Mouse (Mus musculus): ENCODE results near the gene Sec22c. TPM values are rescaled to one million over a fixed set of nuclear protein-coding genes. Genes with fewer than 3 reads are reported as not detected.

The Sec22c gene
- 10 to 100 TPM; 28.1 to 36.0 TPM for total RNA-seq (2023)

GRCm38 (mm10) chr9:121704646-121705625, at the start of gene Sec22c:
Gene Sec22c (minus strand): TSS chr9:121705490.

GRCm38 (mm10) chr9:121718792-121719318, 13.6 kb upstream of the Sec22c start, which contains the start of gene Nktr:
Gene Nktr (plus strand): TSS chr9:121719169.

GRCm38 (mm10) chr9:121709898-121710583, 4.8 kb upstream of the Sec22c start, which contains the start of gene Ss18l2:
Gene Ss18l2 (plus strand): TSS chr9:121710329.

GRCm38 (mm10) chr9:121642401-121643181, 62.7 kb downstream of the Sec22c start, which contains the start of gene Vipr1:
Gene Vipr1 (plus strand): TSS chr9:121642716.

GRCm38 (mm10) chr9:121642001-121642400, 63.3 kb downstream of the Sec22c start, which contains the start of gene Lyzl4:
Gene Lyzl4 (minus strand): TSS chr9:121642096.

Other genes with a start within 250 kb of the Sec22c start
- gene Cck, start 209.8 kb downstream of the Sec22c start, total RNA-seq (2023) = not detected
- not detected for gene Lyzl4, start 63.4 kb downstream of the Sec22c start, total RNA-seq (2023)
- gene Vipr1, start 62.8 kb downstream of the Sec22c start, total RNA-seq (2023) = 1 to 10 TPM in 1 of 2 experiments, under 1 TPM in 1; 0.33 to 1.7 TPM
- 10 to 100 TPM; 16.4 to 21.6 TPM for gene Ss18l2, start 4.8 kb upstream of the Sec22c start, total RNA-seq (2023)
- 100 to 1,000 TPM; 174 to 197 TPM for gene Nktr, start 13.7 kb upstream of the Sec22c start, total RNA-seq (2023)
- gene Zfp651, start 53.8 kb upstream of the Sec22c start, total RNA-seq (2023) = under 1 TPM; 0.24 to 0.29 TPM
- gene Klhl40, start 72.1 kb upstream of the Sec22c start, total RNA-seq (2023) = not detected
- not detected for gene Hhatl, start 87.0 kb upstream of the Sec22c start, total RNA-seq (2023)
- gene Ccdc13, start 134.0 kb upstream of the Sec22c start, total RNA-seq (2023) = under 1 TPM in 1 of 2 experiments, not detected in 1; 0.15 TPM
- gene Higd1a, start 152.9 kb upstream of the Sec22c start, total RNA-seq (2023) = 10 to 100 TPM; 31.9 to 32.1 TPM
- gene Ackr2, start 192.9 kb upstream of the Sec22c start, total RNA-seq (2023) = not detected
- under 1 TPM in 1 of 2 experiments, not detected in 1; 0.18 TPM for gene Cyp8b1, start 210.8 kb upstream of the Sec22c start, total RNA-seq (2023)
- gene Fam198a, start 245.5 kb upstream of the Sec22c start, total RNA-seq (2023) = under 1 TPM in 1 of 2 experiments, not detected in 1; 0.35 TPM